Mouse (Mus musculus) ES-Bruce4 (cell line): Measurements from ENCODE around the gene Selenop. TPM values are rescaled to one million over a fixed set of nuclear protein-coding genes. Genes with fewer than 3 reads are reported as not detected.

Source experiments
- H3K27ac ChIP-seq: 2 replicates; pipeline ENCODE4 v1.5.1; 2012; ENCODE audit warnings: low read length, inconsistent platforms; ENCODE audit not compliant: insufficient read depth
- H3K27me3 ChIP-seq: 2 replicates; pipeline ENCODE4 v1.6.1; 2012; ENCODE audit warnings: mild to moderate bottlenecking, low read length, inconsistent platforms; ENCODE audit not compliant: control insufficient read depth, poor library complexity, insufficient read depth, severe bottlenecking
- H3K36me3 ChIP-seq: 2 replicates; pipeline ENCODE4 v1.6.1; 2012; ENCODE audit warnings: inconsistent platforms, mild to moderate bottlenecking, low read length, moderate library complexity; ENCODE audit not compliant: control insufficient read depth, poor library complexity, insufficient read depth, severe bottlenecking
- H3K4me1 ChIP-seq: one replicate; pipeline ENCODE4 v1.8.1; 2011; ENCODE audit warnings: low read length; ENCODE audit not compliant: control insufficient read depth, insufficient read depth
- H3K4me3 ChIP-seq: 2 replicates; pipeline ENCODE4 v1.5.1; 2011; ENCODE audit warnings: low read depth, mild to moderate bottlenecking, low read length
- H3K9ac ChIP-seq: 2 replicates; pipeline ENCODE4 v1.6.1; 2012; ENCODE audit warnings: low read depth, mild to moderate bottlenecking, inconsistent platforms; ENCODE audit not compliant: poor library complexity, severe bottlenecking
- H3K9me3 ChIP-seq: replicated peaks from 2 replicates; pipeline ENCODE4 v1.6.1; 2012; ENCODE audit warnings: mild to moderate bottlenecking, low read length, inconsistent platforms; ENCODE audit not compliant: control insufficient read depth, poor library complexity, insufficient read depth, severe bottlenecking
- CTCF ChIP-seq: IDR thresholded peaks from one replicate; pipeline ENCODE4 v1.8.1; 2011; ENCODE audit warnings: low read depth, low read length
- EP300 ChIP-seq: IDR thresholded peaks from 2 replicates; pipeline ENCODE4 v1.6.1; 2011; ENCODE audit warnings: low read depth, low read length; ENCODE audit not compliant: insufficient read depth
- POLR2A ChIP-seq: IDR thresholded peaks from one replicate; pipeline ENCODE4 v1.8.1; 2011; ENCODE audit warnings: low read length; ENCODE audit not compliant: insufficient read depth
- polyA plus RNA-seq: library from polyadenylated mRNA; stranded (reverse); fragments of >200 nt; gene quantifications from 2 replicates; pipeline ENCODE4 v1.2.4, GENCODE M21; 2011; ENCODE audit warnings: low read depth; ENCODE audit not compliant: missing spikeins, insufficient read depth, insufficient read length

Selenop gene
- polyA plus RNA-seq, 1 experiment = 19.3 TPM

DNA sequence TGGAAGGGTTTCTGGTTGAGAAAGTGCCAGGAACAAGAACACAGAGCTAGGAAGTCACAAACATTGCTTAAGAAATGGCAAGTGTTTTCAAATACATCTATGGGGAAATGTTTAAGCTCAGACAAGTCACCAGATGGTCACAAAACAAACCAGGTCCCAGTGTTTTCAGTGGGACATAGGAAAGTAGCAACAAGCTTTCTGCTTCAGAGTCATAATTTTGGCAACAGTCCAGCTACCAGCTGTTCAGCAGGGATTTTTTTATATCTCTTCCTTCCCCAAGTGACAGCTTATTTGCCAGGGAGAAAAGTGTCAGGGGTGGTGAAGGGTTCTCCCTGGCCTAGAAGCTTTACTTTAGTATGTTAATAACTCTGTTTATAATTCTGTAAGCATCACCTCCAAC, 44.6 kb downstream of the Selenop start:
- no peak for TF ChIP-seq CTCF
- no peak for TF ChIP-seq POLR2A
- no peak for TF ChIP-seq EP300

DNA sequence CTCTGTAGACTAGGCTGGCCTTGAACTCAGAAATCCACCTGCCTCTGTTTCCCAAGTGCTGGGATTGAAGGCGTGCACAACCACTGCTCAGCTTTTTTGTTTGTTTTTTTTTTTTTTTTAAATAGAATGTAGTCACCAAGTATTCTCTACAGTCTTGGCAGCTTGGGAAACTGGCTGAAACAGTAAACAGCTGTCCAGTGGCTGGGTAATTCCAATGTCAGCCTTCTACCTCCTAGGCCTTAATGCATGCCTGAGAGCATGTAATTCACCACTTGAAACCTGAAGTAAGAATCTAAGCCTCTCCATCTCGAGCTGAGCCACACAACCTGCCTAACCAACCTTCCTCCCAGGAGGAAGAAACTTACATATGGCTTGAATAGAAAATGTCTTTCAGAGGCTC, 48.3 kb downstream of the Selenop start:
- Histone ChIP-seq H3K4me1 (no peaks in the 10 kb centered on the region), H3K4me3 (no peak overlapping the region), H3K9me3 (no peaks in the 10 kb centered on the region), H3K9ac (no peak overlapping the region), H3K27ac (no peak overlapping the region), H3K27me3 (no peaks in the 10 kb centered on the region), H3K36me3 (no peaks in the 10 kb centered on the region)
- TF ChIP-seq EP300 (no peak), POLR2A (no peak), CTCF (no peak)

More for the DNA sequence above, 44.6 kb downstream of the Selenop start:
- Histone ChIP-seq H3K4me1 (no peaks in the 10 kb centered on the region), H3K4me3 (no peak overlapping the region), H3K36me3 (no peaks in the 10 kb centered on the region), H3K9me3 (no peaks in the 10 kb centered on the region), H3K9ac (no peak overlapping the region), H3K27ac (no peak overlapping the region), H3K27me3 (no peaks in the 10 kb centered on the region)

DNA sequence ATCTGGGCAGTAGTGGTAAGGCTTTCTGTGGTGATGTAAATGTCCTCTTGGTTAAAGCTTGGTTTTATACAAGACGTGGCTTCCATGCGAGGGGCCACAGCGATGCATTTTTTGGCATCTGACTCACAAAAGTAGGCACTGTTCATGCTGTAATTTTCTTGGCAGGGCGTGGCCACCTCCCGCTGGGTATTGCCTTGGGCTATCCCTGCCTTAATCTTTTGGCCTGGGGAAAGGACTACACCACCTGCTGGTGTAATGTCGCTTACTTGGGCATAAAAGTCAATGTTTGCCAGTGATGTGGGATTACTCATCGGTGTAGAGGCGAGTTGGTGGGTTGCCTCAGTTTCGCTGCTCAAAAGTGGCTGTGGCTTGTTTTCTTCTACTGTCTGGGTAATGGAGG, 51.6 kb downstream of the Selenop start:
- H3K9me3 ChIP-seq = no peaks in the 10 kb centered on the region
- TF ChIP-seq CTCF (no peak), EP300 (0 out of 2 replicates have a peak, but pooled peaks have one; percentile 24)
- H3K4me3 ChIP-seq = no peak overlapping the region
- no peak overlapping the region for H3K27ac ChIP-seq
- H3K27me3 ChIP-seq = no peaks in the 10 kb centered on the region
- H3K9ac ChIP-seq = no peak overlapping the region
- H3K36me3 ChIP-seq = no peaks in the 10 kb centered on the region
- H3K4me1 ChIP-seq = no peaks in the 10 kb centered on the region

DNA sequence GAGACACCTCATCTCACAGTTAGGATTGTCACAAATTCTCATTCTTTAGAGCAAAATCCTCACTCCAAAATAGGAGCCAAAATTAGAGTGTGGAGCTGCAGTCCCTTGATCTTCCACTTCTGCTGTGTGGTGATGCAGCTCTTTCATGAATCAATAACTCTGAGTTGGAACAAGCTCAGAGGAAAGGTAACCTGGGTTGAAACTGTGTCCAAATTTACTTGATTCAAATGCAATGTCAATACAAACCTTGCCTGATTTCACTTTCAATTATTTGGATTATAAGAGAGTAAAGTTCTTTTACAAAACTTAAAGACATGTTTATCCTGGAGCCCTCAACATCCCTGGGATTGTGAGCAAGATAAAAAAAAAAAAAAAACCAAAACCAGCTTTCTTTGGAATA, 54.7 kb downstream of the Selenop start:
- TF ChIP-seq EP300 (no peak), POLR2A (no peak), CTCF (no peak)
- Histone ChIP-seq H3K9me3 (no peaks in the 10 kb centered on the region), H3K9ac (no peak overlapping the region), H3K36me3 (no peaks in the 10 kb centered on the region), H3K27me3 (no peaks in the 10 kb centered on the region), H3K4me3 (no peak overlapping the region), H3K4me1 (no peaks in the 10 kb centered on the region), H3K27ac (no peak overlapping the region)

Other genes starting within 250 kb of the Selenop start
- 0.45 TPM in 1 of 2 replicates, not detected in the other for gene Ccdc152, start 35.0 kb downstream of the Selenop start, polyA plus RNA-seq